Mouse (Mus musculus) heart, postnatal 0 days (tissue): ENCODE results near the gene Mark3. TPM values are rescaled to one million over a fixed set of nuclear protein-coding genes. Genes with fewer than 3 reads are reported as not detected.

ENCODE experiments used
- ATAC-seq: fragments of 200-750 bp; cut with Nextera tagmentation; 2 replicates; pipeline ENCODE4 v1.8.0; 2017; ENCODE audit warnings: low read depth, moderate number of reproducible peaks, moderate library complexity; ENCODE audit not compliant: insufficient read depth
- DNase-seq: peaks from one replicate; pipeline ENCODE4 v3.0.0-alpha.2; 2016; ENCODE audit warnings: low spot score
- H3K27ac ChIP-seq: fragments of 300-500 bp; sonication (generic); 2 replicates; pipeline ENCODE4 v1.5.1; 2014; ENCODE audit warnings: low read depth, mild to moderate bottlenecking
- H3K27me3 ChIP-seq: fragments of 300-500 bp; sonication (generic); 2 replicates; pipeline ENCODE4 v1.6.1; 2014; ENCODE audit warnings: low read length, mixed read lengths; ENCODE audit not compliant: control insufficient read depth, insufficient read depth
- H3K36me3 ChIP-seq: fragments of 300-500 bp; sonication (generic); replicated peaks from 2 replicates; pipeline ENCODE4 v1.6.1; 2014; ENCODE audit warnings: low read length, mixed read lengths; ENCODE audit not compliant: control insufficient read depth, insufficient read depth
- H3K4me1 ChIP-seq: fragments of 300-500 bp; sonication (generic); 2 replicates; pipeline ENCODE4 v1.6.1; 2014; ENCODE audit warnings: antibody characterized with exemption; ENCODE audit not compliant: control insufficient read depth, insufficient read depth
- H3K4me2 ChIP-seq: fragments of 300-500 bp; sonication (generic); 2 replicates; pipeline ENCODE4 v1.6.1; 2014; ENCODE audit warnings: low read depth, mild to moderate bottlenecking, low read length, moderate library complexity
- H3K4me3 ChIP-seq: fragments of 300-500 bp; sonication (generic); 2 replicates; pipeline ENCODE4 v1.5.1; 2014; ENCODE audit warnings: low read depth, low read length
- H3K9ac ChIP-seq: fragments of 300-500 bp; sonication (generic); replicated peaks from 2 replicates; pipeline ENCODE4 v1.6.1; 2014; ENCODE audit warnings: low read depth, low read length, mixed read lengths
- H3K9me3 ChIP-seq: fragments of 300-500 bp; sonication (generic); replicated peaks from 2 replicates; pipeline ENCODE4 v1.6.1; 2016; ENCODE audit warnings: low read length; ENCODE audit not compliant: control insufficient read depth
- CTCF ChIP-seq: IDR thresholded peaks from 2 replicates; pipeline ENCODE4 v1.5.1; 2016; ENCODE audit warnings: antibody characterized with exemption, control low read depth, low read depth
- EP300 ChIP-seq: IDR thresholded peaks from 2 replicates; pipeline ENCODE4 v1.6.1; 2016; ENCODE audit warnings: antibody characterized with exemption, low read depth
- WGBS: fragments of 180-500 bp; shearing (Covaris S2); extraction: QIAGEN DNeasy Blood & Tissue Kit; methylation state at CpG from one replicate; pipeline ENCODE4 v1.1.7; 2014; 5-methylcytosine and 5-hydroxymethylcytosine counted together
- polyA plus RNA-seq: library from polyadenylated mRNA; unstranded; fragments of >200 nt; fragmentation: Nextera tagmentation; extraction: Ambion mirVana; gene quantifications from 2 replicates; pipeline ENCODE4 v1.2.1, GENCODE M21; 2015
- total RNA-seq: library from RNA; depleted of rRNA; stranded (reverse); fragments of >200 nt; gene quantifications from 2 replicates; pipeline ENCODE4 v1.2.3, GENCODE M21; 2014; ENCODE audit warnings: low replicate concordance

Mark3 gene
- total and polyA plus RNA-seq, 2 experiments from 2014 or later: 20.0 to 66.3 TPM

DNA sequence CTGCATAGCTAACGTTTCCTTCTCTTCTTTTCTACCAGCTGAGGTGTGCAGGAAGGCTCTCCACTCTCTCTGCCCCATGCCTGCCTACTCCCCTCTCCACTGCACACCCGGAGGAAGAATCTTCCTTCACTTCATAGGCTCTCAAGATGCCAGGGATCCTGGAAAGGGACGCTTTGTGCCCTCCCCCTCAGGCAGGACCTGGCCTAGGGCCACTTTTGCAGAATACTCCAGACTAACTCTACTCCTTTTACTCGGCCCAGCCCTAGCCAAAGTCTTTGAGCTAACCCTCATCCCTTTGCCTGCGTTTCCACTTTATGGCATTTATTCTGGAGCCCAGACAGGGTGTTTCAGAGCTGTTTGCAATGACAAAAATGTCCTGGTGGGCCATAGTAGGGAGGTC is 103.1 kb downstream of the Mark3 start:
- H3K4me2 ChIP-seq: peak overlapping the region; percentile 92
- peak overlapping the region; percentile 97 for H3K27ac ChIP-seq
- peak overlapping the region; percentile 81 for H3K4me3 ChIP-seq
- peaks cover 6% of the 10 kb centered on the region; the same call in 1 of the 2 replicates for H3K27me3 ChIP-seq
- H3K36me3 ChIP-seq: no peaks in the 10 kb centered on the region
- peak overlapping the region; percentile 54 for H3K9ac ChIP-seq
- ATAC-seq: peak; percentile 15
- TF ChIP-seq EP300 (0 out of 2 replicates have a peak, but pooled peaks have one; percentile 0), CTCF (no peak)
- no peak for DNase-seq
- H3K9me3 ChIP-seq: no peaks in the 10 kb centered on the region
- peaks cover 40% of the 10 kb centered on the region for H3K4me1 ChIP-seq
- WGBS: 8% methylated on average over 5 of the region's 5 CpGs

DNA sequence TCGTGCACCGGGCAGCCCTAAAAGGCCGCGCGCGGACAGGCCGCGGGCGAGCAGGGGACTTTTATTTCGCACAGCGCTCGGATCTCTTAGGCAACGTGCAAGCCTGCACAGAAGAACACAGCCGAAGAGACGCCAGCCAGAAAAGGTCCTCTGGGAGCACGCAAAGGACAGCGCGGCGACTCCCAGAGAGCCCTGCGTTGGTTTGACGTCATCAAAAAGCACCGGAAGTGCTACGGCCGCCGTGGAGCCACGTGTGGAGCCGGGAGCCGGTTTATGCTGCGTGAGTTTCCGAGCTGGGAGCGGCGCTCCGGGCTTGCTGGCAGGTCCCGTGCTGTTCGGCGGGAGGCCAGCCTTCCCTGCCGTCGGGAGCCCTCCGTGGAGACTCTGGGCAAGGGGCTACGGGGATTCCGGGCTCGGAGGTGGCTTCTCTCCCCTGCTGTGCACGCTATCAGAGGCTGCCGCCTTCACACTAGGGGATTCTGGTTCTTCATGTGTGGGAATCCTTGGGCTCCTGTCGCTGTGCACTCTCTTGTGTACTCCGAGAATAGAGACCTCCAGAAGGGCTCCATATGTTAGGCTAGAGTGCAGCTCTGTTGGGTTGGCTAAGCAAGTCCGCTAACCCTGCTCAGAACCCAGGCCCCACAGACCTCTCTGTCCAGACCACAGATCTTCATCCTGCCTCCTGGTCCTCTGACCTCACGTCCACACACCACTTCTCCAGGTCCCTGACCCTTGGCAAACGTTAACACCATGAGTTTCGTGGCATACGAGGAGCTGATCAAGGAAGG is 103.8 kb downstream of the Mark3 start, which contains the start of gene Trmt61a:
TSS of gene Trmt61a (plus strand) at position 224 of the 788 bp plus-strand sequence.
- DNase-seq: peak; percentile 96
- Histone ChIP-seq H3K4me2 (peak within 1 kb of the TSS; percentile 92), H3K27ac (peak within 1 kb of the TSS; percentile 97), H3K36me3 (no peaks in the 10 kb centered on the region), H3K27me3 (peaks cover 2% of the 10 kb centered on the region; the same call in 1 of the 2 replicates), H3K4me3 (peak within 1 kb of the TSS; percentile 81), H3K9me3 (no peaks in the 10 kb centered on the region), H3K9ac (peak within 1 kb of the TSS; percentile 54), H3K4me1 (peaks cover 42% of the 10 kb centered on the region)
- TF ChIP-seq EP300: peak; percentile 80
- no peak for TF ChIP-seq CTCF
- peak; percentile 94 for ATAC-seq
- under 1% methylated on average over 51 of the region's 51 CpGs for WGBS

DNA sequence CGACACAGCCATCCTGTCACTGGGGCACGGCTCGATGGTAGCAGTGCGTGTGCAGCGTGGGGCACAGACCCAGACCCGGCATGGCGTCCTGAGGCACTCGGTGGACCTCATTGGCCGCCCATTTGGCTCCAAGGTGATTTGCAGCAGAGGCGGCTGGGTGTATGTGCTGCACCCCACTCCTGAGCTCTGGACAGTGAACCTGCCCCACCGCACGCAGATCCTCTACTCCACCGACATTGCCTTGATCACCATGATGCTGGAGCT is 104.3 kb downstream of the Mark3 start:
- 0 out of 2 replicates have a peak overlapping the region, but pooled peaks have one; percentile 22 for H3K27ac ChIP-seq
- H3K9me3 ChIP-seq: no peaks in the 10 kb centered on the region
- ATAC-seq (no peak), DNase-seq (no peak)
- peaks cover 43% of the 10 kb centered on the region for H3K4me1 ChIP-seq
- no peak for TF ChIP-seq EP300
- no peak for TF ChIP-seq CTCF
- WGBS: 4% methylated on average over 13 of the region's 13 CpGs
- no peaks in the 10 kb centered on the region for H3K27me3 ChIP-seq
- H3K9ac ChIP-seq: peak overlapping the region; percentile 53
- H3K4me3 ChIP-seq: peak overlapping the region; percentile 81
- H3K4me2 ChIP-seq: peak overlapping the region; percentile 92
- H3K36me3 ChIP-seq: no peaks in the 10 kb centered on the region

DNA sequence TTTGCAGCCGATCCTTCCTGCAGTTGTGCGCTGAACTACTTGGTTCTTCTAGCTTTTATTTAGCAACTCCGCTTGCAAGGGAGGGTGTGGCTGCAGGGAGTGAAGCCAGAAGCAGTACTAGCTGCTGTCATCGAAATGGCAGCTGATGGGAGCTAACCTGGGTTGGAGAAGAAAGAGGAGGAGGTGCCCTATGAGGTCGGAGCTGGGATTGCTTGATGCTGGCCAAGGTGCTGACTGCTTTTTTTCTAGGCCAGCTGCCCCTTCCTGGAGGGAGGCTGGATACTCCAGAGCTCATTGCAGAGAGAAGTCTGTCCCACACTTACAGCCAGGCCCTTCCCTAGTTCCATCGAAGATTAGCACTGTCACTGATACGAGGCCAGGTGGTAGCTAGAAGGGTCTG is 104.7 kb downstream of the Mark3 start:
- no peak for TF ChIP-seq CTCF
- TF ChIP-seq EP300: no peak
- Histone ChIP-seq H3K9ac (no peak overlapping the region), H3K4me3 (peak overlapping the region; percentile 81), H3K9me3 (no peaks in the 10 kb centered on the region), H3K27ac (no peak overlapping the region), H3K4me2 (peak overlapping the region; percentile 92), H3K4me1 (peaks cover 41% of the 10 kb centered on the region), H3K36me3 (no peaks in the 10 kb centered on the region), H3K27me3 (no peaks in the 10 kb centered on the region)
- 36% methylated on average over 7 of the region's 7 CpGs for WGBS
- DNase-seq (no peak), ATAC-seq (no peak)

DNA sequence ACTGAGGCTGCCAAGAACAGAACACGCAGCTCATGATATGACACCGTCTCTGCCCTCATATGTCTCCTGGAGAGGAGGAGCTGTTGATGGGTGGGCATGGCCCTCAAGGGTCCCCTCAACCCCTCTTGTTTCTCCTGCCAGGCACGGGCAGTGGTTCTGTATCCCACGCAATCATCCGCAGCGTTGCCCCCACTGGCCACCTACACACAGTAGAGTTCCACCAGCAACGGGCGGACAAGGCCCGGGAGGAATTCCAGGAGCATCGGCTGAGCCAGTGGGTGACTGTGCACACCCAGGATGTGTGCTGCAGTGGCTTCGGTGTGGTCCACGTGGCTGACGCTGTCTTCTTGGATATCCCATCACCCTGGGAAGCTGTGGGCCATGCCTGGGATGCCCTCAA is 106.3 kb downstream of the Mark3 start:
- no peak for DNase-seq
- no peak overlapping the region for H3K27ac ChIP-seq
- no peaks in the 10 kb centered on the region for H3K9me3 ChIP-seq
- H3K4me3 ChIP-seq: no peak overlapping the region
- no peak overlapping the region for H3K9ac ChIP-seq
- H3K27me3 ChIP-seq: no peaks in the 10 kb centered on the region
- no peak overlapping the region for H3K4me2 ChIP-seq
- TF ChIP-seq EP300 (no peak), CTCF (no peak)
- WGBS: 90% methylated on average over 13 of the region's 13 CpGs
- peaks cover 31% of the 10 kb centered on the region for H3K4me1 ChIP-seq
- no peak for ATAC-seq
- no peaks in the 10 kb centered on the region for H3K36me3 ChIP-seq

DNA sequence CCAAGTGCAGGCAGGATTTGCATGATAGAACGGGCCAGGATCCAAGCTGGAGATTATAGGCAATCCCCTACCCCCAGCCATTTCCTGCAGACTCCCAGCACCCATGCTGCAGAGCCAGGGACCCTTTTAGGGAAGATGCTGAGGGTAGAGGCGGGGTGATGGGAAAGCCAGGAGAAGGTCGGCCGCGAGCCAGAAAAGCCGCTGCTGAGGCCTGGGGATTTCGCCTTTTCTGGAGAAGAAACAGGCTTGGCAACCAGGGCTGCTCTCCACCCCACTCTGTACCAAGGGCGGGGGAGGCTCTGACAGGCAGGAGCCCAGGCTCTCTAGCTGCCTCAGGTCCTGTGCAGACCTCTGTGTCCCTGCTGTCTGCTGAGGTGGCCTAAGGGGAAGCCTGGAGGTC is 107.0 kb downstream of the Mark3 start:
- H3K9me3 ChIP-seq: no peaks in the 10 kb centered on the region
- TF ChIP-seq CTCF: no peak
- no peak for TF ChIP-seq EP300
- H3K27me3 ChIP-seq: no peaks in the 10 kb centered on the region
- no peak overlapping the region for H3K4me2 ChIP-seq
- no peak overlapping the region for H3K4me3 ChIP-seq
- ATAC-seq (no peak), DNase-seq (no peak)
- WGBS: 70% methylated on average over 8 of the region's 8 CpGs
- H3K9ac ChIP-seq: no peak overlapping the region
- H3K36me3 ChIP-seq: no peaks in the 10 kb centered on the region
- H3K4me1 ChIP-seq: peaks cover 34% of the 10 kb centered on the region
- H3K27ac ChIP-seq: peak overlapping the region; percentile 87
